Mouse (Mus musculus) hindbrain, embryonic 14.5 days (tissue): Measurements from ENCODE around the gene Fra10ac1. TPM values are rescaled to one million over a fixed set of nuclear protein-coding genes. Genes with fewer than 3 reads are reported as not detected.

Experiments used
- ATAC-seq: fragments of 200-750 bp; cut with Nextera tagmentation; 2 replicates; pipeline ENCODE4 v1.8.0; 2017; ENCODE audit warnings: moderate number of reproducible peaks, mild to moderate bottlenecking, moderate TSS enrichment, moderate library complexity; ENCODE audit not compliant: low FRiP score
- DNase-seq: peaks from one replicate; pipeline ENCODE4 v3.0.0-alpha.2; 2015; ENCODE audit warnings: low spot score
- H3K27ac ChIP-seq: fragments of 300-500 bp; sonication (generic); 2 replicates; pipeline ENCODE4 v1.5.1; 2014; ENCODE audit warnings: mild to moderate bottlenecking, moderate library complexity
- H3K27me3 ChIP-seq: fragments of 300-500 bp; sonication (generic); 2 replicates; pipeline ENCODE4 v1.6.1; 2014; ENCODE audit warnings: mild to moderate bottlenecking, low read length, mixed read lengths; ENCODE audit not compliant: control insufficient read depth, insufficient read depth
- H3K36me3 ChIP-seq: fragments of 300-500 bp; sonication (generic); replicated peaks from 2 replicates; pipeline ENCODE4 v1.6.1; 2014; ENCODE audit not compliant: control insufficient read depth, insufficient read depth
- H3K4me1 ChIP-seq: fragments of 300-500 bp; sonication (generic); replicated peaks from 2 replicates; pipeline ENCODE4 v1.6.1; 2014; ENCODE audit warnings: antibody characterized with exemption, low read length, mixed read lengths; ENCODE audit not compliant: control insufficient read depth, insufficient read depth
- H3K4me2 ChIP-seq: fragments of 300-500 bp; sonication (generic); replicated peaks from 2 replicates; pipeline ENCODE4 v1.6.1; 2014; ENCODE audit warnings: mild to moderate bottlenecking, moderate library complexity
- H3K4me3 ChIP-seq: fragments of 300-500 bp; sonication (generic); replicated peaks from 2 replicates; pipeline ENCODE4 v1.5.1; 2014; ENCODE audit warnings: mild to moderate bottlenecking, low read length
- H3K9ac ChIP-seq: fragments of 300-500 bp; sonication (generic); 2 replicates; pipeline ENCODE4 v1.6.1; 2014
- H3K9me3 ChIP-seq: fragments of 300-500 bp; sonication (generic); 2 replicates; pipeline ENCODE4 v1.6.1; 2016; ENCODE audit warnings: low read length; ENCODE audit not compliant: control insufficient read depth
- WGBS: fragments of 180-500 bp; shearing (Covaris S2); extraction: QIAGEN DNeasy Blood & Tissue Kit; methylation state at CpG from one replicate; pipeline ENCODE4 v1.1.7; 2014; 5-methylcytosine and 5-hydroxymethylcytosine counted together
- polyA plus RNA-seq: library from polyadenylated mRNA; unstranded; fragments of >200 nt; fragmentation: Nextera tagmentation; extraction: Ambion mirVana; gene quantifications from 2 replicates; pipeline ENCODE4 v1.2.1, GENCODE M21; 2014

Fra10ac1 gene
- 33.5 and 34.5 TPM in 2 replicates for polyA plus RNA-seq

DNA sequence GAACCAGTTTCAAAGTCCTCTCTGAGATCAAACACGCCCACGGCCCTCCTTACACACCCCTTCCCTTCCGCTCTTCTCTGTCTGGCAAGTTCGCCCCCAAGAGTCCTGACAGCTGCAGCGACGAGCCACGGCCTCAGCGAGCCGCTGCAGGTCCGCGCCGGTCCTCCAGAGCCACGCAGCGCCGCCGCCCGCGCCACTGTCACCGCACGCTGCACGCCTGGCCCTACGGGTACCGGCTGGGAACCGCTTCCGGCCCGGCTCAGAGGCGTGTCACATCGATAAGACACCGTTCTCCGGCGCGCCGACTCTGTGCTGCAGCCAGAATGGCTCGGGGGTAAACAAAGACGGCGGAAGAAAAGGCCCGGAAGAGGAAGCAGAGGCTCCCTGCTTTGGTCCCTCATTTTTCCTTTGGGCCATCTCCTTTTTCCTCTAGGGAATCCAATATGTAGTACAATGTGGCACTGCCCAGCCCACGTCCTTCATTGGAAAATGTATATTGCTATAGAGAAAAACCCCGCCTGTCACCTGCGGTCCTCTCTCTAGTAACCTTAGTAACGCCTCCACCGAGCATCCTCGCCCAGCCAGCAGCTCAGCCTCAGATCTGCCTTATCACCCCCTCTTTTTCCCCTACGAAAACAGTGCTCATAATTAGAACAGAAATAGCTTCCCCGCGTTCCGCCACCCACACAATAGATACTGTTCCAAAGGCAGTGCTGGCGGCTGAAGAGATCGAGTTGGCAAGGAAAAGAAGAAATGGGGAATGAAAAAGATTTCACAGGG is at the start of gene Fra10ac1:
TSS of gene Fra10ac1 (minus strand) at position 252 of the 780 bp plus-strand sequence.
- peak; percentile 93 for DNase-seq
- under 1% methylated on average over 49 of the region's 49 CpGs for WGBS
- Histone ChIP-seq H3K27me3 (no peaks in the 10 kb centered on the region), H3K36me3 (peaks cover 6% of the 10 kb centered on the region), H3K27ac (peak within 1 kb of the TSS; percentile 94), H3K4me1 (peaks cover 10% of the 10 kb centered on the region; the same call in 1 of the 2 replicates), H3K4me2 (peak within 1 kb of the TSS; percentile 64), H3K4me3 (peak within 1 kb of the TSS; percentile 47), H3K9me3 (no peaks in the 10 kb centered on the region), H3K9ac (peak within 1 kb of the TSS; percentile 69)
- peak; percentile 98 for ATAC-seq

- Histone ChIP-seq H3K4me3 (no peak overlapping the region), H3K4me2 (no peak overlapping the region), H3K4me1 (no peaks in the 10 kb centered on the region), H3K9me3 (no peaks in the 10 kb centered on the region), H3K27ac (no peak overlapping the region), H3K36me3 (no peaks in the 10 kb centered on the region), H3K9ac (no peak overlapping the region), H3K27me3 (no peaks in the 10 kb centered on the region)
- WGBS = 42% methylated on average over 6 of the region's 6 CpGs
- no peak for DNase-seq
- ATAC-seq = no peak
These were observed 47.1 kb upstream of the Fra10ac1 start for GRCm38 (mm10) chr19:38271071-38271470.

GRCm38 (mm10) chr19:38267469-38267868 is 43.5 kb upstream of the Fra10ac1 start:
- no peak overlapping the region for H3K4me3 ChIP-seq
- no peaks in the 10 kb centered on the region for H3K9me3 ChIP-seq
- no peaks in the 10 kb centered on the region for H3K27me3 ChIP-seq
- 88% methylated on average over 5 of the region's 5 CpGs for WGBS
- peaks cover 11% of the 10 kb centered on the region for H3K4me1 ChIP-seq
- DNase-seq (no peak), ATAC-seq (no peak)
- H3K27ac ChIP-seq = no peak overlapping the region
- no peak overlapping the region for H3K9ac ChIP-seq
- no peaks in the 10 kb centered on the region for H3K36me3 ChIP-seq
- H3K4me2 ChIP-seq = 0 out of 2 replicates have a peak overlapping the region, but pooled peaks have one; percentile 57

DNA sequence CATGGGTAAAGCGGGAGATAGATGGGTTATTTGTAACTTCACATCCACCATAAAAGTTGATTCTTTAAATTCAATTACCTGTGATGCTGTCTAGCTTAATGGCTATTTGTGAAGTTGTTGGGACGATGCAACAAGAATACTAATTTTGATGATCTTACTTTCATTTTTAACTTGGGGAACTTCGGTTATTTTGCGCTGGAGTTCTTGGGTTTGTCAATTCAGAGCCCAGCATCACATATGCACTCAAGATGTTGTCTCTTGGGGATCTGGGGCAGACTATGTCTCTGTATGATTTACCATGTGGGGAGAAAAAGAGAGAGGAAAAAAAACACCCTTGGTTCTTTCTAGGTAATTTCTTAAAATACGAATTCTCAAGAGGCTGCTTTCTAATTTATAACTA is 41.8 kb upstream of the Fra10ac1 start:
- Histone ChIP-seq H3K27me3 (no peaks in the 10 kb centered on the region), H3K9ac (peak overlapping the region; percentile 64), H3K27ac (peak overlapping the region; percentile 1; the same call in 1 of the 2 replicates), H3K4me1 (peaks cover 11% of the 10 kb centered on the region), H3K4me3 (peak overlapping the region; percentile 34), H3K9me3 (no peaks in the 10 kb centered on the region), H3K4me2 (peak overlapping the region; percentile 57), H3K36me3 (no peaks in the 10 kb centered on the region)
- DNase-seq = no peak
- ATAC-seq = no peak
- 86% methylated on average over 5 of the region's 5 CpGs for WGBS

GRCm38 (mm10) chr19:38264505-38265500 is 40.8 kb upstream of the Fra10ac1 start, which contains the start of gene Lgi1:
Gene Lgi1, plus strand, starts transcription at chr19:38264536.
- no peaks in the 10 kb centered on the region for H3K27me3 ChIP-seq
- H3K9me3 ChIP-seq = no peaks in the 10 kb centered on the region
- peak within 1 kb of the TSS; percentile 57 for H3K4me2 ChIP-seq
- WGBS = 20% methylated on average over 21 of the region's 21 CpGs
- DNase-seq = peak; percentile 54
- peak within 1 kb of the TSS; percentile 93 for H3K27ac ChIP-seq
- peak; percentile 77 for ATAC-seq
- peaks cover 11% of the 10 kb centered on the region for H3K4me1 ChIP-seq
- peak within 1 kb of the TSS; percentile 34 for H3K4me3 ChIP-seq
- no peaks in the 10 kb centered on the region for H3K36me3 ChIP-seq
- H3K9ac ChIP-seq = peak within 1 kb of the TSS; percentile 64

DNA sequence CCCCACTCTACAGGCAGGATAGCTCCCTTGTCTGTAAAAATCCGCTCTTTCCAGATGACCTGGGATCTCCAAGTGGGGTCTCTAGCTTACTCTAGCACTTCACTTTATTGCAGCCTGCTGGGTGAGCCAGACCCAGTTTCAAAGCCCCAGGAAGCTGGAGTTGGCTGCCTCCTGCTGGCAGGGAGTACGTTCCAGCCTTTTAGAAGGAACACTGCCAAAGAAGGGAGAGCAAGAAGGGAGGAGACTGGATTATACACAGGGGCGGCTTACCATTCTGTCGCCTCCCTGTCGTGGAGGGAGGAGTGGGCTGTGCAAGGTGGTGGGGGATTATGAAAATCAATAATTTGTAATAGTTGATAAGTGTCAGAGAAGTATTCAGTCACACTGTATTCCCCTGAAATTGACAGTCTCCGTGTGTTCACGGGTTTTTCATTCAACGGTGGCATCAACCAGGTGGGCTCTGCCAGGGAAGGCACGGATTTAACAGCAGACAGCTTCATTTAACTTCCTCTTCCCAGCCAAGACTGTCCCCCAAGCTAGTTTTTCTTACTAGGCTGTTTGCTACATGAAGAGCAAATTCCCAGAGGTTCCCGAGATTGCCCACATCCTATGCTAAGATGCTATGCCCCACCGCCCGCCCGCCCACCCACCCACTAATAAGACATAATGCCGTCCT is 40.0 kb upstream of the Fra10ac1 start:
- Histone ChIP-seq H3K9ac (peak overlapping the region; percentile 64), H3K9me3 (no peaks in the 10 kb centered on the region), H3K36me3 (no peaks in the 10 kb centered on the region), H3K4me3 (peak overlapping the region; percentile 34), H3K4me1 (peaks cover 11% of the 10 kb centered on the region), H3K4me2 (peak overlapping the region; percentile 57), H3K27ac (peak overlapping the region; percentile 93), H3K27me3 (no peaks in the 10 kb centered on the region)
- ATAC-seq (peak; percentile 74), DNase-seq (peak; percentile 58)
- 20% methylated on average over 14 of the region's 14 CpGs for WGBS

- WGBS = 82% methylated on average over 5 of the region's 5 CpGs
- no peak for ATAC-seq
- Histone ChIP-seq H3K36me3 (no peaks in the 10 kb centered on the region), H3K4me2 (no peak overlapping the region), H3K27me3 (no peaks in the 10 kb centered on the region), H3K4me1 (peaks cover 11% of the 10 kb centered on the region), H3K9ac (no peak overlapping the region), H3K4me3 (no peak overlapping the region), H3K27ac (no peak overlapping the region), H3K9me3 (no peaks in the 10 kb centered on the region)
- no peak for DNase-seq
These were observed 37.4 kb upstream of the Fra10ac1 start for GRCm38 (mm10) chr19:38261351-38261750.

DNA sequence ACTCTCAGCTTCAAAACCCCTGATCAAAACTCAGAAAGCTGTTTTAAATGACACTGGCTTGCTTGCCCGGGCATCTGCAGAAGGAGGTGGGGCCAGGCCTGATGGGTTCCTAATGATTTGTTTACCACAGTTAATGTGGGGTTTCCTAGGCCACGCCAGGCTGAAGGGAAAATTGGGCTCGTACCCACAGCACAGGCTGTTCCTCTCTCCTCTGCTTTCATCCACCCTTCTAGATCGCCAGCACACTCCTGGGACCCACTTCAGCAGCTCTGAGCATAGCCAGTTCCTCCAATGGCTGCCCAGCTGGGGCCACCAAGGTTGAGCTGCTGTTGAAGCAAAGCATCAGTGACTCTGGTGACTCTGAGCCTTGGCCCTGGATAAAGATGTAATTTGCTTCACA is 36.4 kb upstream of the Fra10ac1 start:
- no peaks in the 10 kb centered on the region for H3K27me3 ChIP-seq
- no peaks in the 10 kb centered on the region for H3K9me3 ChIP-seq
- WGBS = 42% methylated on average over 4 of the region's 4 CpGs
- H3K4me2 ChIP-seq = no peak overlapping the region
- no peaks in the 10 kb centered on the region for H3K36me3 ChIP-seq
- no peak overlapping the region for H3K4me3 ChIP-seq
- H3K27ac ChIP-seq = no peak overlapping the region
- peaks cover 11% of the 10 kb centered on the region for H3K4me1 ChIP-seq
- DNase-seq (no peak), ATAC-seq (no peak)
- H3K9ac ChIP-seq = no peak overlapping the region
